Mouse (Mus musculus) bone marrow macrophage, adult 2 months (primary cell): ENCODE data around the gene Tnfsf9.

ENCODE experiments used
- CTCF ChIP-seq: IDR thresholded peaks from 2 replicates; pipeline ENCODE4 v1.5.1; 2012; ENCODE audit warnings: low read depth, mild to moderate bottlenecking, low read length, moderate library complexity
- POLR2A ChIP-seq: IDR thresholded peaks from 2 replicates; pipeline ENCODE4 v1.6.1; 2012; ENCODE audit warnings: mild to moderate bottlenecking, low read depth, low read length, borderline replicate concordance

DNA sequence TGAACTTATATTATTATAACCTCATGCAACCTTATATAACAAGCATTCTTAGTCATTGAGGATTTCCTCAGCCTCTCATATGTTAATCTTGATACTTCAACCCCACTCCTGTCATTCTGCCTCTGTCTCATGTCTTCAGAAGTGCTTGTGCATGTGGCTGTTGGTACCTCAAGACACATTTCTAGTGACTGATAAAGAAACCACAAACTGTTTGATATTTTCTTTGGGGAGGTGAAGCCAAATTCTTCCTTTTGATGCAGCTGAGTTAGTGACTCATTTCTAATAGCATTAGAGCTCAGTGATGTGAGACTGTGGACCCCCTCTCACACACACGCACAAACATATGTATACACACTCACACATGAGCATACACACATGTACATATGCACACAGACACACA lies 26.7 kb downstream of the Tnfsf9 start:
- TF ChIP-seq CTCF (no peak), POLR2A (no peak)
